Mouse (Mus musculus): Measurements from ENCODE around the gene Cfap46. TPM values are rescaled to one million over a fixed set of nuclear protein-coding genes. Genes with fewer than 3 reads are reported as not detected.

Gene Cfap46
- polyA plus RNA-seq, 1 experiment from 2014 or later: 2.8 TPM

DNA sequence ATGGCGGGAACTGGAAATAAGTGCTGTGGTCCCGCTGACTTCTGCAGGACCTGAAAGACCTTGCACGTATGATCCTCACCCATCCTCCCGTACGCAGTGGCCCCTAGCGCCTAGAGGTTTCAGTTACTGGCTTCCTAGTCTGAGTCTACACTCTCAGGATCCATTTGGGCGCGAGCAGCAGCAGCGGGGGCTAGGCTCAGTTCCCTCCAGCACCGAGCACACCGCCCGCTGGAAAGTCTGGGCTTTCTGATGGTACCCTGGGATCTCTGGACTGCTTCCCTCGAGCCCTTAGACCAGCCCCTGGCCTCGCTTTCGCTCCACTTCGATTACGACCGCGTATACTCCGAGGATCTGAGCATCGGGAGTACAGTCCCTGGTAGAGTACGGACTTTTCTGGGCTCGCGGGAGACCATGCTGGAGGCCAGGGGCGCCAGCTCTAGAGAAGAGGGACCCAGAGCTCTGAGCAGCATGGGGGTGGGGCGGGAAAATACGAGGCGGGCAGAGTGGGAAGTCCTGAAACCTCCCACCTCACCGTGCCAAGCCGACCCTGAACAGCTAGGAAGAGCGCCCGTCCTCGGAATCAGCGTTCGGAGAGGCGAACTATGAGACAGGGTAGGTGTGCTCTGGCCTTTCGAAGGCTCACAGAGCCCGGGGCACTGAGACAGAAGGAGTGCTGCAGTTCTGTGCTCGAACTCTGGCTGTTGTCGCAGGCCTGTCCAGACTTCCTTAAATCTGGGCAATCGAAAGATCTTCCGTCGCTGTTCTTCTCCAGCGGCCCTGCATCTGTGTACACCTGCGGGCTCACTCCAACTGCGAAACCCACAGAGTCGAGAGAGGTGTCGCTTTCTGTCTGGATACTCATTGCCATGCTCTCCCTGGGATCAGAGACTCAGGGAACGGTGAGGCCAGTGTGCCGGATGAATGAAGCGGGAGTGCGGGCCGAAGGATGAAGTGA, 99.1 kb downstream of the Cfap46 start:
- Histone ChIP-seq H3K27ac (no peak overlapping the region), H3K9ac (0 out of 2 replicates have a peak overlapping the region, but pooled peaks have one; percentile 13), H3K4me2 (peak overlapping the region; percentile 17; the same call in 1 of the 2 replicates), H3K9me3 (no peaks in the 10 kb centered on the region), H3K36me3 (no peaks in the 10 kb centered on the region), H3K4me3 (no peak overlapping the region; the same call in 1 of the 2 replicates), H3K4me1 (replicated peaks) (peaks cover 48% of the 10 kb centered on the region), H3K27me3 (peaks cover 100% of the 10 kb centered on the region)
- no peak for ATAC-seq (ENCODE audit: low FRiP score)
- 2% methylated on average over 53 of the region's 53 CpGs for WGBS

DNA sequence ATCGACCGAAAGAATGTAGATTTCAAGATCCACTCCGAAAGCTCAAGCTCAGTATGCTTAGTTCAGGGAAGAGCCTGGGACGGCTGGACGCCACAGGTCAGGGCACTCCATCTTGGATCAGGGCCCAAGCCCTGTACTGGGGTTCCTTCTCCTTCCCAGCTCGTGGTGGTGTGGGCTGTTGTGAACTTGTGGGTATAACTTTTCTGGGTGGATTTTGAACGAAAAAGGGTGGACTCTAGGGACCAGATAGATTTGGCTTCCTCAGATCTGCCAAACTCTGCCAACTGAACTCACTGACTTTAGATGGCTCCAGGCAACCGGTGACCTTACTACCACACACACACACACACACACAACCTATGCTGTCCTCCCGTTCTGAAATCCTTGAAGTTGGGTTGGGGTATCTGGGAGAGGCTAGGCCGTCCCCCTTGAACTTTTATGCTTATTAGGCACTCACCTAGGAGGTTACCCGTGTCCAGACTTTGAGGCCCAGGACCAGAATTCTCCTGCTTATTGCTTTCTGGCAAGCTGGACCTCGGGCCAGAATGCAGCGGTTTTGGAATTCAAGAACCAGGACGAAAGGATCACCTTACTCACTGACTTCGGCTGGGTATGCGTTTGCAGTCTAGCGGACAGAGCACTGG, 100.4 kb downstream of the Cfap46 start:
- H3K9me3 ChIP-seq: no peaks in the 10 kb centered on the region
- H3K4me2 ChIP-seq: no peak overlapping the region
- H3K36me3 ChIP-seq: peaks cover 4% of the 10 kb centered on the region; the same call in 1 of the 2 replicates
- no peak overlapping the region for H3K9ac ChIP-seq
- no peak for ATAC-seq (ENCODE audit: low FRiP score)
- peak overlapping the region; percentile 37; the same call in 1 of the 2 replicates for H3K4me3 ChIP-seq
- peaks cover 100% of the 10 kb centered on the region for H3K27me3 ChIP-seq
- H3K4me1 ChIP-seq (replicated peaks): peaks cover 42% of the 10 kb centered on the region
- H3K27ac ChIP-seq: no peak overlapping the region
- WGBS: 12% methylated on average over 17 of the region's 17 CpGs

DNA sequence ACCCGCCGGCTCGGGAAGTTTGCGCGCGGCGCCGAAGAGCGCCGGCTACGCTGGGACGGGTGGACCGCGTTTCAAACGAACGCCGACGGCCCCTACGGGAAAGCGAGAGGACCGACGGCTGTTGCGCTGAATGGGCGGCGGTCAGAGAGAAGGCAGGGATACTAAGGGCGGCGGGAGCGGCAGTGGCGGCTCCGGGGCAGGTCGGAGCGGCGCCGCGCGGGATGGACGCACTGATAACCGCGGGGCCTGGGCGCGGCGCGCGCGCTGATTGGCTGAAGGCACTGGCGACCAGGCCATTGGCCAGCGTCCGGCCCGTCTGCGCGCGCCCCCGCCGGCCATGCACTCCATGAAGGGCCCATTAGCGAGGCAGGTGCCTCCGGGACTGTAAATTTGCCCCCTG, 101.0 kb downstream of the Cfap46 start, which contains the start of gene Nkx6-2:
Gene Nkx6-2 (minus strand): TSS at position 203 of the 400 bp plus-strand sequence.
- H3K4me3 ChIP-seq: peak within 1 kb of the TSS; percentile 37
- H3K4me1 ChIP-seq (replicated peaks): peaks cover 36% of the 10 kb centered on the region
- H3K36me3 ChIP-seq: peaks cover 10% of the 10 kb centered on the region; the same call in 1 of the 2 replicates
- no peaks in the 10 kb centered on the region for H3K9me3 ChIP-seq
- ATAC-seq (ENCODE audit: low FRiP score): no peak; the same call in 1 of the 2 replicates
- peaks cover 100% of the 10 kb centered on the region for H3K27me3 ChIP-seq
- WGBS: under 1% methylated on average over 56 of the region's 56 CpGs
- H3K9ac ChIP-seq: peak within 1 kb of the TSS; percentile 60
- H3K27ac ChIP-seq: peak within 1 kb of the TSS; percentile 48; the same call in 1 of the 2 replicates
- peak within 1 kb of the TSS; percentile 52 for H3K4me2 ChIP-seq

DNA sequence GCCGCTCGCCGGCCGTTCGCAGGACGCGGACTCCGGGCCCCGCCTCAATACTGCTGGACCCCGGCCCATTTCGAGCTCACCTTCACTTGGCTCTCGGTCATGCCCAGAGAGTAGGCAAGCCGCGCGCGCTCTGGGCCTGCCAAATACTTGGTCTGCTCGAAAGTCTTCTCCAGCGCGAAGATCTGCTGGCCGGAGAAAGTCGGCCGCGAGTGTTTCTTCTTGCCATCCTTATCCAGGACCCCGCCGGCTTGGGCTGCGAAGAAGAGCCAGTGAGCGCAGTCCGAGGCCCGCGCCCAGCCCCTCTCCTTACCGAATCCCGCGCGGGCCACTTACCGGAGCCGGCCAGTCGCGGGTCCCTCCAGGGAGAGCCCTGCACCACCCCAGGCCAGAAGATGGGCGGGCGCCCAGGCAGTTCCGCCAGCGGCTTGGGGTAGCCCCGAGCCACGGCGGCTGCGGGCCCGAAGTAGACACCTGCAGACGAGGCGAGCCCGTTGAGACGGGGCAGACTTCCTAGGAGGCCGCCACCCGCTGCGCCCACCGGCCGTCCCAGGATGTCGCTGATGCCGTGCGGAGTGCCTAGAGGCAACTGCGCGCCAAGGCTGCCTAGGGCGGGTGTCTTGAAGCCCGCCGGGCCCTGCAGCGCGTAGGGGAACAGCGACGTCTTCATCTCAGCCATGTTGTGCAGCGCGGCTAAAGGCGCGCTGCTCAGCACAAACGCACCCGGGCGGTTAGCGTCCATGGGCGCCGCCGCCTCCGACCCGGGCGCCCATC, 101.6 kb downstream of the Cfap46 start:
- H3K27me3 ChIP-seq: peaks cover 100% of the 10 kb centered on the region
- H3K27ac ChIP-seq: peak overlapping the region; percentile 48; the same call in 1 of the 2 replicates
- no peaks in the 10 kb centered on the region for H3K9me3 ChIP-seq
- WGBS: under 1% methylated on average over 82 of the region's 82 CpGs
- H3K4me2 ChIP-seq: peak overlapping the region; percentile 52
- H3K9ac ChIP-seq: peak overlapping the region; percentile 60
- H3K4me1 ChIP-seq (replicated peaks): peaks cover 39% of the 10 kb centered on the region
- peaks cover 12% of the 10 kb centered on the region; the same call in 1 of the 2 replicates for H3K36me3 ChIP-seq
- ATAC-seq (ENCODE audit: low FRiP score): no peak; the same call in 1 of the 2 replicates
- peak overlapping the region; percentile 37 for H3K4me3 ChIP-seq

DNA sequence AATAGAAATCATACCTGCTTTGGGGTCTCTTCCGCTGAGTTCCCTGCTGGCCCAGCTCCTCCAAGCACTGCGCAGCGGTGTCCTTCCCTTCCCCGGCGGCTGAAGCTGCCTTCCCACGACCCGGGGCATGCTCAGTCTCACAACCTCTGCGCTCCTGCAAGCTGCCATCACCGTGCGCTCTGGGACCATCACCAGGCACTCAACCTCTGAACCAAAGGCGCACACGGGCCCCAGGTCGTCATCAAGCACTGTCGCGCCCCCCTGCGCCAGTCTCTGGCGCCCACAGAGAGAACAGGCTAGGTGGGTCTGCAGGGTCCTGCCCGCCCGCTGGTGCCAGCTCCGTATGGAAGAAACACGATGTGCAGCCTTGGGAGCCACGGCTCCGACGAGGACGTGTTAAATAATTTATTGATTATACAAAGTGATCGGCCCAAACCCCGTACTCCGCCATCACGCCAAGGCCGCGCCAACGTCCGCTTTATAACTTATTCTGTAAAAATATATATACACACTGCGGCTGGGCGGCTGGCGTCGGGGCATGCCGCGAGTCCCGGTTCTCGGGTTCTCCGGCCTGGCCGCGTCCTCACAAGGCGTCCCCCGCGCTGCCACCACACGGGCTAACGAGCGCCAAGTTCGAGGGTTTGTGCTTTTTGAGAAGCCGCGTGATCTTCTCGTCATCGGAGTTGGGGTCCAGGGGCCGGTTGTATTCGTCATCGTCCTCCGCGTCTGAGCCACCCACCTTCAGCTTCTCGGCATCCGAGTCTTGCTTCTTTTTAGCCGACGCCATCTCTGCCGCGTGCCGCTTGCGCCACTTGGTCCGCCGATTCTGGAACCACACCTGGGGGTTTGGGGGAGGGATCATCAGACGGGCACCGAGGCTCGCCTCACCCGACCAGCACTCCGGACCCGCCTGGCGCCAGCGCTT, 102.5 kb downstream of the Cfap46 start:
- H3K27ac ChIP-seq: no peak overlapping the region
- WGBS: under 1% methylated on average over 78 of the region's 78 CpGs
- no peak for ATAC-seq (ENCODE audit: low FRiP score)
- H3K9ac ChIP-seq: peak overlapping the region; percentile 60
- H3K36me3 ChIP-seq: peaks cover 12% of the 10 kb centered on the region; the same call in 1 of the 2 replicates
- H3K4me1 ChIP-seq (replicated peaks): peaks cover 46% of the 10 kb centered on the region
- no peaks in the 10 kb centered on the region for H3K9me3 ChIP-seq
- H3K27me3 ChIP-seq: peaks cover 100% of the 10 kb centered on the region
- peak overlapping the region; percentile 52 for H3K4me2 ChIP-seq
- peak overlapping the region; percentile 37 for H3K4me3 ChIP-seq

DNA sequence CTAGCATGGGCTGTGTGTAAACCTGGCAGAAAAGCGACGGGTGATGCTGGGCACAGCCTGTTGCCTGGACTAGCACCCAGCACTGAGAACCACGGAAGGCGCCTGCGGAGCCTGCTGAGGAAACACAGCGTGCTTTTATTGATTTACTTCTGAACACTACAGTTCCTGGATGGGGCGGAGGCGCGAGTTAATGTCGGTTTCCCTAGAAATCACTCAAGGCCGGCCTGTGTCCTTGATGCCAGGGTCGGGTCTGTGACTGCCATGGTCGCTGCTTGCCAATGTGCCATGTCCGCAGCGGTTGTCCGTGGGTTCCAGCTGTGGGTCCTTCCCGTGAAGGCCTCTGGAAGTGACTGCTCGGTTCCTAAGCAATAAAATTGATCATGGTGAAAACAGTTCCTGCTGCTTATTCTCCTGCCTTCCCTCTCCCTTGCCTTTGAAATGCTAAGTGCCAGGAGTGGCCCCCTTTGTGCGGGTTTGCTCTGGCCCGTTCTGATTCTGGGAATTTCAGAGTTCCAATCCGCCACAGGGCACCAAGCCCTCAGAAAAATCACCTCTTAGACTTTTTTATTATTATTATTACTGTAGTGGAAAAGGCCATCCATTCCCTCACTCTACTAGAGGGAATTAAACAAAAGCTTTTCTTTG, 104.2 kb downstream of the Cfap46 start:
- peaks cover 35% of the 10 kb centered on the region for H3K4me1 ChIP-seq (replicated peaks)
- 0 out of 2 replicates have a peak overlapping the region, but pooled peaks have one; percentile 1 for H3K9ac ChIP-seq
- peak overlapping the region; percentile 52 for H3K4me2 ChIP-seq
- ATAC-seq (ENCODE audit: low FRiP score): no peak
- peaks cover 12% of the 10 kb centered on the region; the same call in 1 of the 2 replicates for H3K36me3 ChIP-seq
- H3K9me3 ChIP-seq: no peaks in the 10 kb centered on the region
- no peak overlapping the region for H3K27ac ChIP-seq
- H3K27me3 ChIP-seq: peaks cover 100% of the 10 kb centered on the region
- peak overlapping the region; percentile 6; the same call in 1 of the 2 replicates for H3K4me3 ChIP-seq
- 48% methylated on average over 21 of the region's 21 CpGs for WGBS

DNA sequence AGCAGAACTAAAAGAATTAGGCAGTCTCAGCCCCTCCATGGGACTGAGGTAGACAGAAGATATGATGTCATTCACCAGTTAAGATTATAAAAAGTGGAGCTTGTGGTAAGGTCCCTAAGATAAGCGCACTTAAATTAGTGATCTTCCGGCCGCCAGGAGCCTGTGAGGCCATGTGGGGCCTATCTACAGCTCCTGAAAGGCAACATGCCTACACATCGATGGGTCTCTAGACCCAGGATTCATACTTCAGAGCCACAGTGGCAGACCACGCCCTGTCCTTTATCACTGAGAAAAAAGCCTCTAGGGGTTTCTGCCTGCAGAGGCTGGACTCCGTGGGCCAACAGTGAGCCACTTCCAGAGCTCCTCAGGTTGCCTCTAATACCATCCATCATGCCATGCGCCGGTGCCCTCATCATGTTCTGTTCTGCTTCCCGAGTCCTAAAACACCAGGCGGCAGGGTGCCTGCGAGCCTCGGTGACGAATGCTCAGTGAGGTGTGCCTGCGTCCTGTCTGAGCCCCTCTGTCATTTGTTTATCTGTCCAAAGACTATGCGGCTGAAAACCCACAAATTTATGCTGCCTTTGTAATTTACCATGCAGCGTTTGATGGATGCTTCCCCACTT, 107.4 kb downstream of the Cfap46 start:
- ATAC-seq (ENCODE audit: low FRiP score): 0 out of 2 replicates have a peak, but pooled peaks have one; percentile 41
- Histone ChIP-seq H3K9ac (no peak overlapping the region), H3K27me3 (peaks cover 100% of the 10 kb centered on the region), H3K4me2 (no peak overlapping the region), H3K4me3 (no peak overlapping the region), H3K27ac (no peak overlapping the region), H3K4me1 (replicated peaks) (peaks cover 16% of the 10 kb centered on the region), H3K36me3 (peaks cover 12% of the 10 kb centered on the region; the same call in 1 of the 2 replicates), H3K9me3 (no peaks in the 10 kb centered on the region)
- 63% methylated on average over 16 of the region's 16 CpGs for WGBS

DNA sequence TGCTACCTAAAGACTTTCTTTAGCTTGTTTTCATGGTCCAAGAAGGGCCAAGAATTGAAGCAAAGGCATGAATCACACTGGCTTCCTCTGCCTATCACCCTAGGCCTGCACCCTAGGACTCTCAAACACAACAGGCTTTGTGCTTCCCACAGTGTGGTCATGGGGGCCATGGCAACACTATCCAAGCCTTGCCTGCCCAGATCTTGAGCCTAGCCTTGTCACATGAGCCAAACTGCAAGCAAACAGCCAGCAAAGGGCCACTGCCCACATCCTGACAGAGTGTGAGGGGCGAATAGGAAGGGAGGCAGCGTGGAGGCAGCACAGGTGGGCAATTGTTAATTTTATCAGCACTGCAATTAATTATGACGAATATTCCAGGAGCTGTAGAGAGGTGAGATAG, 111.0 kb downstream of the Cfap46 start:
- 87% methylated on average over 3 of the region's 3 CpGs for WGBS
- ATAC-seq (ENCODE audit: low FRiP score): no peak
- peaks cover 11% of the 10 kb centered on the region for H3K4me1 ChIP-seq (replicated peaks)
- no peak overlapping the region for H3K9ac ChIP-seq
- peaks cover 95% of the 10 kb centered on the region for H3K27me3 ChIP-seq
- H3K4me2 ChIP-seq: no peak overlapping the region
- H3K36me3 ChIP-seq: peaks cover 3% of the 10 kb centered on the region; the same call in 1 of the 2 replicates
- H3K4me3 ChIP-seq: no peak overlapping the region
- no peak overlapping the region for H3K27ac ChIP-seq
- H3K9me3 ChIP-seq: no peaks in the 10 kb centered on the region

DNA sequence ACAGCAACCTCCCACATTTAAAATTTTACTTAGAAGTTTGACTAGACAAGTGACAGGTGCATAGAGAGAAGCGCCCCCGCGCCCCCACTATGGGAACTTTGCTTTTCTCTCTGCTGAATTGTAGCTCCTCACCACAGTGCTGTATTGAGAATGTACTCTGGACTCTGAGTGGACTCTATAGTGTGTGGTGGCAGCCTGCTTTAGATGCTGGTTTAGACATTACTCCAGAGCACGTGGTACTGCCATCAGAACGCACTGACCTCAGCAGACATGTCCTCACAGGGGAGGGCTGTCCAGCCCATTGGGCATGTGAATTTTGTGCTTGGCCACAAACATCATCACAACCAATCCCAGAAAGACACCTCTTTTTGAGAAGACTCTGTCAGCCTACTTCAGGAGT, 112.8 kb downstream of the Cfap46 start:
- H3K9me3 ChIP-seq: no peaks in the 10 kb centered on the region
- no peak overlapping the region for H3K4me3 ChIP-seq
- H3K4me1 ChIP-seq (replicated peaks): peaks cover 12% of the 10 kb centered on the region
- ATAC-seq (ENCODE audit: low FRiP score): no peak
- WGBS: 96% methylated on average over 5 of the region's 5 CpGs
- no peaks in the 10 kb centered on the region for H3K36me3 ChIP-seq
- H3K27ac ChIP-seq: no peak overlapping the region
- no peak overlapping the region for H3K4me2 ChIP-seq
- no peak overlapping the region for H3K9ac ChIP-seq
- H3K27me3 ChIP-seq: peaks cover 92% of the 10 kb centered on the region

DNA sequence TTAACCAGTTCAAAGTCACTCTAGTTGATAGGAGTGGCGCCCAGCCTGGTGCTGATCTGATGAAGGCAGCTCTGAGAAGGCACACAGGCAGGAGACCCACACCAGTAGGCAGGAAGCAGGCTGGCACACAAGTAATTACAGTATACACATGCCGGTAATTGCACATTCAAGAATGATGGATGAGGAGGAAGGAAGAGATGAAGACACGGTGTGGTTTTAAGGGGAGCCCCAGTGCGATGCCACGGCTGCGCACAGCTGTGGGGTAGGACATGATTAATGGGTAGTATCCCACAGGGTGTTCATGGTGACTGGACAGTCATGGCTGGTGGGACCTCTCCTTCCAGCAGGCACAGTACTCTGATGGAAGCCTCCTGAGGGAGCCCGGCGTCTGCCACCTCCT, 117.1 kb downstream of the Cfap46 start:
- Histone ChIP-seq H3K9ac (no peak overlapping the region), H3K4me3 (no peak overlapping the region), H3K27me3 (peaks cover 87% of the 10 kb centered on the region), H3K4me2 (no peak overlapping the region), H3K36me3 (no peaks in the 10 kb centered on the region), H3K9me3 (no peaks in the 10 kb centered on the region), H3K4me1 (replicated peaks) (peaks cover 24% of the 10 kb centered on the region), H3K27ac (no peak overlapping the region)
- peak; percentile 66; the same call in 1 of the 2 replicates for ATAC-seq (ENCODE audit: low FRiP score)
- 56% methylated on average over 8 of the region's 8 CpGs for WGBS
